Mouse (Mus musculus): ENCODE measurements at regions not wholly inside any gene's neighbourhood (a gene's known extent, or its start where the extent isn't known, plus 50 kb on each side); places are given as distances from the start of the nearest gene placed in this dataset.

- DNase-seq (ENCODE audit: low spot score) = no peak
These were observed 67.4 kb upstream of the Cpsf6 start for GRCm38 (mm10) chr10:117447206-117447605.

- DNase-seq (ENCODE audit: low spot score) = no peak
These were observed 67.0 kb upstream of the Cpsf6 start for GRCm38 (mm10) chr10:117446776-117447175.

GRCm38 (mm10) chr10:117445801-117446490 is 66.1 kb upstream of the Cpsf6 start:
- DNase-seq (ENCODE audit: low spot score) = no peak

- no peak for DNase-seq (ENCODE audit: low spot score)
These were observed 65.5 kb upstream of the Cpsf6 start for GRCm38 (mm10) chr10:117445181-117445790.

GRCm38 (mm10) chr10:117444761-117445160 is 64.9 kb upstream of the Cpsf6 start:
- DNase-seq (ENCODE audit: low spot score) = no peak

GRCm38 (mm10) chr10:117443426-117444350 is 63.9 kb upstream of the Cpsf6 start:
- DNase-seq (ENCODE audit: low spot score) = no peak

- no peak for DNase-seq (ENCODE audit: low spot score)
These were observed 62.4 kb upstream of the Cpsf6 start for GRCm38 (mm10) chr10:117441979-117442803.

- no peak for DNase-seq (ENCODE audit: low spot score)
These were observed 61.5 kb upstream of the Cpsf6 start for GRCm38 (mm10) chr10:117441121-117441978.

- DNase-seq (ENCODE audit: low spot score) = no peak
These were observed 60.6 kb upstream of the Cpsf6 start for GRCm38 (mm10) chr10:117440225-117440976.

GRCm38 (mm10) chr10:117439206-117440110 is 59.6 kb upstream of the Cpsf6 start:
- no peak for DNase-seq (ENCODE audit: low spot score)

- DNase-seq (ENCODE audit: low spot score) = no peak
These were observed 58.9 kb upstream of the Cpsf6 start for GRCm38 (mm10) chr10:117438614-117439193.

- DNase-seq (ENCODE audit: low spot score) = no peak
These were observed 58.2 kb upstream of the Cpsf6 start for GRCm38 (mm10) chr10:117437970-117438369.

- DNase-seq (ENCODE audit: low spot score) = peak; percentile 58
These were observed 57.3 kb upstream of the Cpsf6 start for GRCm38 (mm10) chr10:117436875-117437715.

GRCm38 (mm10) chr10:117436308-117436874 is 56.6 kb upstream of the Cpsf6 start:
- no peak for DNase-seq (ENCODE audit: low spot score)

GRCm38 (mm10) chr10:117435734-117436121 is 55.9 kb upstream of the Cpsf6 start:
- no peak for DNase-seq (ENCODE audit: low spot score)

GRCm38 (mm10) chr10:117434871-117435733 is 55.3 kb upstream of the Cpsf6 start:
- peak; percentile 83 for DNase-seq (ENCODE audit: low spot score)
